Mouse (Mus musculus): ENCODE results near the gene Arl14ep. TPM values are rescaled to one million over a fixed set of nuclear protein-coding genes. Genes with fewer than 3 reads are reported as not detected.

Arl14ep gene
- total and polyA plus RNA-seq, 3 experiments: 3.7 to 9.6 (median 9.0) TPM

GRCm38 (mm10) chr2:106961066-106961465 lies 13.2 kb downstream of the Arl14ep start:
- no peak for DNase-seq
- intact Hi-C loops (cut with DNase I): no loop called here

GRCm38 (mm10) chr2:106960237-106960636 lies 14.0 kb downstream of the Arl14ep start:
- Histone ChIP-seq H3K79me2 (replicated peaks; ENCODE audit: control insufficient read depth, insufficient read depth, low read length) (no peaks in the 10 kb centered on the region), H3K4me3 (no peak overlapping the region), H3K4me1 (ENCODE audit: control insufficient read depth, insufficient read depth, low read length) (no peaks in the 10 kb centered on the region), H3K27me3 (ENCODE audit: control insufficient read depth, insufficient read depth, low read length) (no peaks in the 10 kb centered on the region), H3K9ac (ENCODE audit: low read depth, low read length) (no peak overlapping the region), H3K27ac (no peak overlapping the region), H3K36me3 (ENCODE audit: control insufficient read depth, insufficient read depth, low read length) (no peaks in the 10 kb centered on the region; the same call in 1 of the 2 replicates)
- intact Hi-C loops (cut with DNase I): no loop called here
- TF ChIP-seq CTCF (IDR thresholded peaks at IDR 0.05) (peak; percentile 68), EP300 (IDR thresholded peaks at IDR 0.05; ENCODE audit: insufficient read depth, low read depth, low read length) (no peak), POLR2A (IDR thresholded peaks at IDR 0.05; ENCODE audit: insufficient read depth, low read depth, low read length) (no peak)
- DNase-seq: no peak
- WGBS: 55% methylated on average over 7 of the region's 7 CpGs

More at GRCm38 (mm10) chr2:106961066-106961465, 13.2 kb downstream of the Arl14ep start:
- H3K4me1 ChIP-seq (ENCODE audit: control insufficient read depth, insufficient read depth, low read length): no peaks in the 10 kb centered on the region
- H3K9ac ChIP-seq (ENCODE audit: low read depth, low read length): no peak overlapping the region
- WGBS: 88% methylated on average over 2 of the region's 2 CpGs
- no peak overlapping the region for H3K27ac ChIP-seq
- H3K79me2 ChIP-seq (replicated peaks; ENCODE audit: control insufficient read depth, insufficient read depth, low read length): no peaks in the 10 kb centered on the region
- H3K4me3 ChIP-seq: no peak overlapping the region
- TF ChIP-seq POLR2A (IDR thresholded peaks at IDR 0.05; ENCODE audit: insufficient read depth, low read depth, low read length): no peak
- no peak for TF ChIP-seq CTCF (IDR thresholded peaks at IDR 0.05)
- no peak for TF ChIP-seq EP300 (IDR thresholded peaks at IDR 0.05; ENCODE audit: insufficient read depth, low read depth, low read length)
- H3K27me3 ChIP-seq (ENCODE audit: control insufficient read depth, insufficient read depth, low read length): no peaks in the 10 kb centered on the region
- H3K36me3 ChIP-seq (ENCODE audit: control insufficient read depth, insufficient read depth, low read length): no peaks in the 10 kb centered on the region; the same call in 1 of the 2 replicates

DNA sequence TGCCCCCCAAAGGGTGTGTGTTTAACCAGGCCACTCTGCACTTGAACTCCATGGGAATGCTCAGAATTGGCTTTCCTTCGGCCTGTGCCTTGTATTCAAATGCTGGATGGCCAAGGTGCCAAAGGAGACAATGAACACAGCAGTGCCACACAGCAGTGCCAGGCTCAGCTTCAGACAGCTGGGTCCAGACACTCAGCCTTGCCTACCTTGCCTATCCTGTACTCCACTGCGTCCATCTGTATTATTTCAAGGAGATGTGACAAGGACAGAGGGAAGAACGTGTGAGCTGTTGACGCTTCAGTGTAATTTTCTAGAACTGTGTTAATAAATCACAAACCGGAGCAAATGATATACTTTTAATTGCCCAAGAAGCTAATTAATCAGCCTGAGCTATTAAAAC lies 14.8 kb downstream of the Arl14ep start:
- TF ChIP-seq CTCF (IDR thresholded peaks at IDR 0.05): no peak
- no peak for TF ChIP-seq POLR2A (IDR thresholded peaks at IDR 0.05; ENCODE audit: insufficient read depth, low read depth, low read length)
- TF ChIP-seq EP300 (IDR thresholded peaks at IDR 0.05; ENCODE audit: insufficient read depth, low read depth, low read length): no peak
- WGBS: 88% methylated on average over 5 of the region's 5 CpGs
- no peaks in the 10 kb centered on the region for H3K4me1 ChIP-seq (ENCODE audit: control insufficient read depth, insufficient read depth, low read length)
- H3K79me2 ChIP-seq (replicated peaks; ENCODE audit: control insufficient read depth, insufficient read depth, low read length): no peaks in the 10 kb centered on the region
- no peak overlapping the region for H3K4me3 ChIP-seq
- intact Hi-C loops (cut with DNase I): loop anchor here (5.0 kb wide), 1 partner anchor 267 kb away; the partner anchor contains the start of gene Mpped2
- DNase-seq: no peak
- H3K27me3 ChIP-seq (ENCODE audit: control insufficient read depth, insufficient read depth, low read length): no peaks in the 10 kb centered on the region
- no peak overlapping the region for H3K9ac ChIP-seq (ENCODE audit: low read depth, low read length)
- H3K36me3 ChIP-seq (ENCODE audit: control insufficient read depth, insufficient read depth, low read length): no peaks in the 10 kb centered on the region; the same call in 1 of the 2 replicates
- H3K27ac ChIP-seq: no peak overlapping the region

DNA sequence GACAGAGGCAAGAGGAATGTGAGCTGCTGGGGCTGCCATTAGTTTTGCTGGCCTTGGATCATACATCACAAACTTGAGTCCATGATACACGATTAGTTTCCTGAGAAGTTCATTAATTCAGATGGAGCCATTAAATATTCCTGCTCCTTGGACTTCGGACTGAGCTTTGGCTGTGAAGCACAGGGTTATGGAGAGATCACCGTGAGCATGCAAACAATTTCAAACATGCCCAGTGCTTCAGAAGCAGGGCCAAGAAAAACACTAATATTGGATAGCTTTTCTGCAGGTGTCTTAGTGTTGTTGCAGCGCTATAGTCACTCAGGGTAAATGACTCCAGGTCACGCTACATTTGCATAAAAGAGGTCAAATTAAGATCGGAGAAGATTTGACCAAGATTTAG lies 15.3 kb downstream of the Arl14ep start:
- no peak overlapping the region for H3K4me3 ChIP-seq
- no peaks in the 10 kb centered on the region; the same call in 1 of the 2 replicates for H3K36me3 ChIP-seq (ENCODE audit: control insufficient read depth, insufficient read depth, low read length)
- intact Hi-C loops (cut with DNase I): loop anchor here (5.0 kb wide), 1 partner anchor 267 kb away; the partner anchor contains the start of gene Mpped2
- no peaks in the 10 kb centered on the region for H3K27me3 ChIP-seq (ENCODE audit: control insufficient read depth, insufficient read depth, low read length)
- 78% methylated on average over 6 of the region's 6 CpGs for WGBS
- DNase-seq: no peak
- no peaks in the 10 kb centered on the region for H3K4me1 ChIP-seq (ENCODE audit: control insufficient read depth, insufficient read depth, low read length)
- H3K79me2 ChIP-seq (replicated peaks; ENCODE audit: control insufficient read depth, insufficient read depth, low read length): no peaks in the 10 kb centered on the region
- no peak for TF ChIP-seq POLR2A (IDR thresholded peaks at IDR 0.05; ENCODE audit: insufficient read depth, low read depth, low read length)
- TF ChIP-seq CTCF (IDR thresholded peaks at IDR 0.05): no peak
- TF ChIP-seq EP300 (IDR thresholded peaks at IDR 0.05; ENCODE audit: insufficient read depth, low read depth, low read length): no peak
- H3K27ac ChIP-seq: no peak overlapping the region
- H3K9ac ChIP-seq (ENCODE audit: low read depth, low read length): no peak overlapping the region

GRCm38 (mm10) chr2:106956146-106956545 lies 18.1 kb downstream of the Arl14ep start:
- Histone ChIP-seq H3K79me2 (replicated peaks; ENCODE audit: control insufficient read depth, insufficient read depth, low read length) (no peaks in the 10 kb centered on the region), H3K27ac (no peak overlapping the region), H3K4me3 (no peak overlapping the region), H3K36me3 (ENCODE audit: control insufficient read depth, insufficient read depth, low read length) (no peaks in the 10 kb centered on the region), H3K4me1 (ENCODE audit: control insufficient read depth, insufficient read depth, low read length) (no peaks in the 10 kb centered on the region), H3K27me3 (ENCODE audit: control insufficient read depth, insufficient read depth, low read length) (no peaks in the 10 kb centered on the region), H3K9ac (ENCODE audit: low read depth, low read length) (no peak overlapping the region)
- intact Hi-C loops (cut with DNase I): loop anchor here (5.0 kb wide), 1 partner anchor 264 kb away; the partner anchor contains the start of gene Mpped2
- no peak for TF ChIP-seq CTCF (IDR thresholded peaks at IDR 0.05)
- no peak for TF ChIP-seq POLR2A (IDR thresholded peaks at IDR 0.05; ENCODE audit: insufficient read depth, low read depth, low read length)
- no peak for TF ChIP-seq EP300 (IDR thresholded peaks at IDR 0.05; ENCODE audit: insufficient read depth, low read depth, low read length)
- WGBS: 43% methylated on average over 6 of the region's 6 CpGs
- no peak for DNase-seq

GRCm38 (mm10) chr2:106955621-106956020 lies 18.6 kb downstream of the Arl14ep start:
- TF ChIP-seq POLR2A (IDR thresholded peaks at IDR 0.05; ENCODE audit: insufficient read depth, low read depth, low read length) (no peak), EP300 (IDR thresholded peaks at IDR 0.05; ENCODE audit: insufficient read depth, low read depth, low read length) (no peak), CTCF (IDR thresholded peaks at IDR 0.05) (no peak)
- 8% methylated on average over 10 of the region's 10 CpGs for whole genome bisulfite sequencing
- Histone ChIP-seq H3K4me3 (no peak overlapping the region), H3K36me3 (ENCODE audit: control insufficient read depth, insufficient read depth, low read length) (no peaks in the 10 kb centered on the region), H3K27ac (no peak overlapping the region), H3K9ac (ENCODE audit: low read depth, low read length) (no peak overlapping the region), H3K79me2 (replicated peaks; ENCODE audit: control insufficient read depth, insufficient read depth, low read length) (no peaks in the 10 kb centered on the region), H3K4me1 (ENCODE audit: control insufficient read depth, insufficient read depth, low read length) (no peaks in the 10 kb centered on the region), H3K27me3 (ENCODE audit: control insufficient read depth, insufficient read depth, low read length) (no peaks in the 10 kb centered on the region)
- no peak for DNase-seq
- intact Hi-C loops (cut with DNase I): loop anchor here (1.0 to 5.0 kb wide), 3 partner anchors 263 to 599 kb away; partner anchors contain the start of gene Mpped2
